Mouse (Mus musculus) layer of hippocampus, adult 18-20 months (tissue): ENCODE data around the gene Gm17078. TPM values are rescaled to one million over a fixed set of nuclear protein-coding genes. Genes with fewer than 3 reads are reported as not detected.
"Not testable (repeated sequence)": the region's sequence is repeated elsewhere in the genome, so short reads cannot be mapped to it uniquely, and the experiment has no call there.

ENCODE experiments used
- DNase-seq, 2 experiments: peaks; one replicate each; pipeline ENCODE4 v3.0.0; 2022; ENCODE audit warnings: low spot score in 2 of 2
- long read RNA-seq: library from polyadenylated mRNA; stranded (forward); transcript quantifications from one replicate; pipeline ENCODE4 v2.0.0, GENCODE M21; 2021
- total RNA-seq, 2 experiments: library from RNA; stranded (reverse); gene quantifications; 2 replicates each; pipeline ENCODE4 v1.2.3; 2021

The Gm17078 gene
- not detected for total RNA-seq
- long read RNA-seq, result 0 reads

DNA sequence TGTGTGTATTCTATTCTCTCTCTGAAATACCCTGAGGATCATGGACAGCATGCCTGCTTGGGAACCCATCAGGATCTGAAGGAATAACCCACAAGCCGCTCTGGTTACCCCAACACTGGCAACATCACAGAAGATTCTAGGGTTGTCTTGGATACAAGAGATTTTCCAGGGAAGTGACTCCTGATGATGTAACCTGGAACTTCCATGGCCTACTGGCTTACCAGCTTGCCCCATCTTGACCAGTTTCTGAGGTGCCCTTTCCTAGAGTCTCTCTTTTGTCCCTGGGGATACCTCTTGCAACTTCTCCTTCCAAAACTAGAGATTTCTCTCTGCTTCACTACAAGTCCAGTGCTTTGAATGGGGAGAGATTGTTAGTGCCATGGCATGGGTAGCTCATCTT, at the start of gene Gm17078:
Gene Gm17078 (minus strand): TSS at position 101 of the 400 bp plus-strand sequence.
- DNase-seq, result no peak

- not testable (repeated sequence) for DNase-seq
These were observed 24.5 kb upstream of the Gm17078 start, which contains the start of gene Gm4181 for GRCm38 (mm10) chr14:51635566-51635965. Gm4181 (minus strand) TSS chr14:51635666.

DNA sequence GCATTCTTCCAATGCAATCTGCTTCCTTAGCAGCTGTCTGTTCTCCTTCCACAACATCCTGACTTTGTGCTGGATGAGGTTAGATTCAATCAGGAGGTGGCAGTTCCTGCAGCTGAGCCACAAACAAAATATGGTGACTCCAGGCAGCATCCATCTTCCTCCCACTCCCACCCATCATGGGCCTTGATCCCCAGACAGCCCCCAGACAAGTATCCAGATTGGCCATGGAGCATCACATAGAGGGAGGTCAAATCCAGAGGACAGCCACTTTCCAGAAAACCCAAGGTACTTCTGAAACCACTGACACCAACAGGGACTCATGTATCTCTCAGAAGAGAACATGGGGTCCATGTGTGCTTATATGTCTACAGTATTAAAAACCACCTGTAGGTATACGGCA, 21.3 kb upstream of the Gm17078 start:
- DNase-seq, result peak; percentile 5 to 21

- not testable (repeated sequence) for DNase-seq
These were observed 19.1 kb downstream of the Gm17078 start, which contains the start of gene Gm17174 for GRCm38 (mm10) chr14:51592039-51592438. Gm17174 (minus strand) TSS chr14:51592139.

GRCm38 (mm10) chr14:51573963-51574362, 37.1 kb downstream of the Gm17078 start, which contains the start of gene Gm17175:
Gm17175 (minus strand) TSS chr14:51574063.
- not testable (repeated sequence) for DNase-seq

Other genes starting within 250 kb of the Gm17078 start
- not detected for gene Gm7247, start 249.6 kb downstream of the Gm17078 start, total RNA-seq
- gene Vmn2r88, start 200.5 kb downstream of the Gm17078 start, total RNA-seq, result not detected
- gene Vmn2r89, start 159.5 kb downstream of the Gm17078 start, total RNA-seq, result not detected
- gene Gm5622, start 58.5 kb downstream of the Gm17078 start, total RNA-seq, result not detected
- gene Gm17175, start 37.2 kb downstream of the Gm17078 start, total RNA-seq, result not detected
- gene Gm17174, start 19.2 kb downstream of the Gm17078 start, total RNA-seq, result not detected
- not detected for gene Gm4181, start 24.4 kb upstream of the Gm17078 start, total RNA-seq
- gene Gm17079, start 84.2 kb upstream of the Gm17078 start, total RNA-seq, result not detected
- not detected for gene Gm5800, start 105.9 kb upstream of the Gm17078 start, total RNA-seq
- gene Ang4, start 162.3 kb upstream of the Gm17078 start, total RNA-seq, result not detected
- gene AY358078, start 188.7 kb upstream of the Gm17078 start, total RNA-seq, result not detected
- not detected for gene Ear6, start 242.4 kb upstream of the Gm17078 start, total RNA-seq